Mouse (Mus musculus) heart, embryonic 14.5 days (tissue): ENCODE measurements around the gene Lama5. TPM values are rescaled to one million over a fixed set of nuclear protein-coding genes. Genes with fewer than 3 reads are reported as not detected.

Experiments used
- ATAC-seq: fragments of 200-750 bp; cut with Nextera tagmentation; 2 replicates; pipeline ENCODE4 v1.8.0; 2017; ENCODE audit warnings: low read depth, moderate TSS enrichment; ENCODE audit not compliant: insufficient number of reproducible peaks, insufficient read depth, low FRiP score
- H3K27ac ChIP-seq, 2 experiments: fragments of 200-500 bp in 1 of 2; fragments of 300-500 bp in 1 of 2; sonication (generic) in 1 of 2; replicated peaks in 1 of 2; 2 replicates each; pipeline ENCODE4 v1.5.1; 2012 to 2014; ENCODE audit warnings: low read depth in 2 of 2, low read length in 2 of 2, control low read depth in 1 of 2, mild to moderate bottlenecking in 1 of 2, mixed read lengths in 1 of 2; ENCODE audit not compliant: control insufficient read depth in 1 of 2, insufficient read depth in 1 of 2
- H3K27me3 ChIP-seq: fragments of 300-500 bp; sonication (generic); 2 replicates; pipeline ENCODE4 v1.6.1; 2014; ENCODE audit warnings: mild to moderate bottlenecking, low read length, control low read depth; ENCODE audit not compliant: control insufficient read depth, insufficient read depth
- H3K36me3 ChIP-seq: fragments of 300-500 bp; sonication (generic); 2 replicates; pipeline ENCODE4 v1.6.1; 2014; ENCODE audit warnings: mild to moderate bottlenecking, control low read depth, low read length, mixed read lengths; ENCODE audit not compliant: control insufficient read depth, insufficient read depth
- H3K4me1 ChIP-seq, 2 experiments: fragments of 200-500 bp in 1 of 2; fragments of 300-500 bp in 1 of 2; sonication (generic) in 1 of 2; 2 replicates each; pipeline ENCODE4 v1.6.1; 2012 to 2014; ENCODE audit warnings: low read length in 2 of 2, control low read depth in 1 of 2, mixed read lengths in 1 of 2; ENCODE audit not compliant: control insufficient read depth in 2 of 2, insufficient read depth in 2 of 2
- H3K4me2 ChIP-seq: fragments of 300-500 bp; sonication (generic); 2 replicates; pipeline ENCODE4 v1.6.1; 2014; ENCODE audit warnings: mild to moderate bottlenecking, low read length
- H3K4me3 ChIP-seq, 2 experiments: fragments of 200-500 bp in 1 of 2; fragments of 300-500 bp in 1 of 2; sonication (generic) in 1 of 2; 2 replicates each; pipeline ENCODE4 v1.5.1; 2012 to 2014; ENCODE audit warnings: low read length in 2 of 2, mild to moderate bottlenecking in 2 of 2, control low read depth in 1 of 2, low read depth in 1 of 2, moderate library complexity in 1 of 2; ENCODE audit not compliant: control insufficient read depth in 1 of 2, insufficient read depth in 1 of 2
- H3K9ac ChIP-seq: fragments of 300-500 bp; sonication (generic); 2 replicates; pipeline ENCODE4 v1.6.1; 2014; ENCODE audit warnings: mild to moderate bottlenecking, low read length
- H3K9me3 ChIP-seq: fragments of 300-500 bp; sonication (generic); 2 replicates; pipeline ENCODE4 v1.6.1; 2016; ENCODE audit warnings: low read length, control low read depth; ENCODE audit not compliant: control insufficient read depth
- WGBS: fragments of 180-500 bp; shearing (Covaris S2); extraction: QIAGEN DNeasy Blood & Tissue Kit; methylation state at CpG from one replicate; pipeline ENCODE4 v1.1.7; 2014; 5-methylcytosine and 5-hydroxymethylcytosine counted together
- polyA plus RNA-seq: library from polyadenylated mRNA; unstranded; fragments of >200 nt; fragmentation: Nextera tagmentation; extraction: Ambion mirVana; gene quantifications from 2 replicates; pipeline ENCODE4 v1.2.1, GENCODE M21; 2014

Lama5 gene
- polyA plus RNA-seq, 1 experiment from 2014 or later: 32.7 TPM

GRCm38 (mm10) chr2:180229129-180229528 is 3.5 kb upstream of the Lama5 start:
- peaks cover 46 to 61% of the 10 kb centered on the region in 2 experiments for H3K4me1 ChIP-seq
- 73% methylated on average over 3 of the region's 3 CpGs for WGBS
- H3K9me3 ChIP-seq: no peaks in the 10 kb centered on the region
- H3K27ac ChIP-seq: 0 out of 4 replicates have a peak overlapping the region, but pooled peaks of 1 of the 2 experiments have one; percentile 51
- H3K4me3 ChIP-seq: no peak overlapping the region
- no peak for ATAC-seq
- no peaks in the 10 kb centered on the region; the same call in 1 of the 2 replicates for H3K27me3 ChIP-seq
- no peak overlapping the region for H3K9ac ChIP-seq
- no peaks in the 10 kb centered on the region for H3K36me3 ChIP-seq
- no peak overlapping the region for H3K4me2 ChIP-seq

GRCm38 (mm10) chr2:180228592-180228991 is 2.9 kb upstream of the Lama5 start:
- ATAC-seq: no peak
- Histone ChIP-seq H3K36me3 (no peaks in the 10 kb centered on the region), H3K27me3 (no peaks in the 10 kb centered on the region; the same call in 1 of the 2 replicates), H3K9me3 (no peaks in the 10 kb centered on the region), H3K4me1 (peaks cover 44 to 59% of the 10 kb centered on the region in 2 experiments), H3K27ac (peak overlapping the region; percentile 51; a peak in 3 of 4 replicates), H3K4me3 (no peak overlapping the region), H3K9ac (peak overlapping the region; percentile 22; the same call in 1 of the 2 replicates), H3K4me2 (0 out of 2 replicates have a peak overlapping the region, but pooled peaks have one; percentile 7)
- 26% methylated on average over 7 of the region's 7 CpGs for WGBS

GRCm38 (mm10) chr2:180228060-180228458 is 2.4 kb upstream of the Lama5 start:
- peaks cover 38 to 53% of the 10 kb centered on the region in 2 experiments for H3K4me1 ChIP-seq
- no peak overlapping the region for H3K4me3 ChIP-seq
- WGBS: 43% methylated on average over 6 of the region's 6 CpGs

GRCm38 (mm10) chr2:180227262-180228059 is 1.8 kb upstream of the Lama5 start:
- peak overlapping the region; percentile 1 to 20; a peak in 1 of 4 replicates for H3K4me3 ChIP-seq
- no peaks in the 10 kb centered on the region; the same call in 1 of the 2 replicates for H3K27me3 ChIP-seq
- peak; percentile 4; the same call in 1 of the 2 replicates for ATAC-seq
- H3K27ac ChIP-seq: peak overlapping the region; percentile 51; a peak in 3 of 4 replicates
- 2% methylated on average over 21 of the region's 21 CpGs for WGBS
- H3K4me1 ChIP-seq: peaks cover 36 to 49% of the 10 kb centered on the region in 2 experiments
- no peaks in the 10 kb centered on the region for H3K9me3 ChIP-seq
- H3K4me2 ChIP-seq: peak overlapping the region; percentile 57
- no peaks in the 10 kb centered on the region for H3K36me3 ChIP-seq
- H3K9ac ChIP-seq: no peak overlapping the region; the same call in 1 of the 2 replicates

More at GRCm38 (mm10) chr2:180228060-180228458, 2.4 kb upstream of the Lama5 start:
- peak overlapping the region; percentile 51 for H3K27ac ChIP-seq
- H3K36me3 ChIP-seq: no peaks in the 10 kb centered on the region
- ATAC-seq: no peak
- H3K9me3 ChIP-seq: no peaks in the 10 kb centered on the region
- no peaks in the 10 kb centered on the region; the same call in 1 of the 2 replicates for H3K27me3 ChIP-seq
- peak overlapping the region; percentile 57 for H3K4me2 ChIP-seq
- peak overlapping the region; percentile 22; the same call in 1 of the 2 replicates for H3K9ac ChIP-seq

- H3K4me3 ChIP-seq: peak overlapping the region; percentile 62 to 71
- H3K27ac ChIP-seq: peak overlapping the region in 1 of 2 experiments; percentile 72; a peak in 2 of 4 replicates
- peak overlapping the region; percentile 79 for H3K9ac ChIP-seq
- WGBS: 2% methylated on average over 55 of the region's 55 CpGs
- H3K27me3 ChIP-seq: no peaks in the 10 kb centered on the region; the same call in 1 of the 2 replicates
- H3K36me3 ChIP-seq: peaks cover 3% of the 10 kb centered on the region; the same call in 1 of the 2 replicates
- no peaks in the 10 kb centered on the region for H3K9me3 ChIP-seq
- ATAC-seq: peak; percentile 6
- H3K4me2 ChIP-seq: peak overlapping the region; percentile 98
- peaks cover 35 to 47% of the 10 kb centered on the region in 2 experiments for H3K4me1 ChIP-seq
These were observed 456 bp downstream of the Lama5 start for GRCm38 (mm10) chr2:180225044-180225761.

GRCm38 (mm10) chr2:180224647-180225043 is 1.0 kb downstream of the Lama5 start:
- WGBS: 5% methylated on average over 12 of the region's 13 CpGs
- no peaks in the 10 kb centered on the region; the same call in 1 of the 2 replicates for H3K27me3 ChIP-seq
- peaks cover 5% of the 10 kb centered on the region; the same call in 1 of the 2 replicates for H3K36me3 ChIP-seq
- no peak overlapping the region for H3K27ac ChIP-seq
- ATAC-seq: no peak
- peak overlapping the region; percentile 98 for H3K4me2 ChIP-seq
- H3K9me3 ChIP-seq: no peaks in the 10 kb centered on the region
- H3K4me1 ChIP-seq: peaks cover 34 to 47% of the 10 kb centered on the region in 2 experiments
- peak overlapping the region; percentile 62 to 71 for H3K4me3 ChIP-seq
- peak overlapping the region; percentile 79 for H3K9ac ChIP-seq

GRCm38 (mm10) chr2:180222250-180222649 is 3.4 kb downstream of the Lama5 start:
- no peaks in the 10 kb centered on the region; the same call in 1 of the 2 replicates for H3K27me3 ChIP-seq
- H3K4me1 ChIP-seq: peaks cover 32 to 50% of the 10 kb centered on the region in 2 experiments
- 0 out of 2 replicates have a peak overlapping the region, but pooled peaks have one; percentile 13 for H3K9ac ChIP-seq
- WGBS: 13% methylated on average over 6 of the region's 6 CpGs
- no peak overlapping the region for H3K4me3 ChIP-seq
- H3K27ac ChIP-seq: 0 out of 4 replicates have a peak overlapping the region, but pooled peaks of 1 of the 2 experiments have one; percentile 25
- no peaks in the 10 kb centered on the region for H3K9me3 ChIP-seq
- peak; percentile 7; the same call in 1 of the 2 replicates for ATAC-seq
- H3K4me2 ChIP-seq: 0 out of 2 replicates have a peak overlapping the region, but pooled peaks have one; percentile 12
- H3K36me3 ChIP-seq: peaks cover 8% of the 10 kb centered on the region; the same call in 1 of the 2 replicates
